Mouse (Mus musculus): Measurements from ENCODE around the gene Abca5.

Abca5 gene

GRCm38 (mm10) chr11:110297917-110298533 lies 39.5 kb downstream of the Abca5 start:
- WGBS, result 78% methylated on average over 13 of the region's 13 CpGs

GRCm38 (mm10) chr11:110290586-110290985 lies 46.9 kb downstream of the Abca5 start:
- 78% methylated on average over 2 of the region's 2 CpGs for WGBS

- WGBS, result 93% methylated on average over 3 of the region's 3 CpGs
Observed at GRCm38 (mm10) chr11:110288423-110288822, 49.1 kb downstream of the Abca5 start.

GRCm38 (mm10) chr11:110287694-110288093 lies 49.8 kb downstream of the Abca5 start:
- 43% methylated on average over 9 of the region's 9 CpGs for WGBS

DNA sequence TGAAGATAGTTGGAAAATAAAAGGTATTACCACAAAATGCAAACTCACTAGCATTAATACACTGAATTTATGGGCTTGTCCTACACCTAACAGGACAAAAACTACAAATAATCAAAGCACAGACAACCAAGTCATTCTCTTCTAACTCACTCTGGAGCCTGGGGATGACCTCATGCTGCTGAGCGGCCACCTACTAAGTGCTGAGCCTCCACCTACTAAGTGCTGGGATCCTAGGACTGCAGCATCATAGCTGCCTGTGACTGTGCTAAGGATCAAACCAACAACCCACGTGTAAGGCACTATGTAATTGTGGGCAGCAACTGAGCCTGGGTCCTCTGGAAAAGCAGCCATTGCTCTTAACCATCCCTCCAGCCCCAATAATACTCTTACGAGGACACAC lies 51.2 kb downstream of the Abca5 start:
- 92% methylated on average over 3 of the region's 3 CpGs for WGBS

- 72% methylated on average over 10 of the region's 10 CpGs for WGBS
Observed at GRCm38 (mm10) chr11:110284849-110285248, 52.7 kb downstream of the Abca5 start.

DNA sequence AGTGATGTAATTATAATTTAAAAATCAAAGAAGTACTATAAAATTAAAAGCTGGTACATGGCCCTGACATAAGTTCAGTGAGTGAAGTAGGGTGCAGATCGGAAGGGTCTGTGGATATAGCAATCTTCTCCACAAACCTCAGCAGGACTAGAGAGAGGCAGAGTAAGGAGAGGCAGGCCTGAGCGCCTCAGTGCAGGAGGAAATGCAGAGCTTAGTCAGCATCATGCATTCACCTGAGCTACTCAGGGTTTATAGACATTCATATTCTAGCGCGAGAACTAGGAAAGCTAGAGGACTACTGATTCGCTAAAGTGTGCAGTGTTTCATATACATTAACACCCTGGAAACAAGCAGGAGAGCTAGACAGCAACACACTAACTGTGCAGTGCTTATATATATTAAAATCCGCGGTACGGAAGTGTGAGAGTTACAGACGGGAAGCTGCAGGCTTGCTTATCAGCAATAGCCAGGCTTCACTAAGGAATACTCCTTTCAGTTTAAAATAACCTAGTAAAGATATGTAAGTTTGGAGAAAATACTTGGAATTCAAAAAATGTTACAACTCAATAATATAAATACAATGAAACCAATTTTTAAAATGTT lies 53.2 kb downstream of the Abca5 start:
- WGBS, result 90% methylated on average over 9 of the region's 9 CpGs

DNA sequence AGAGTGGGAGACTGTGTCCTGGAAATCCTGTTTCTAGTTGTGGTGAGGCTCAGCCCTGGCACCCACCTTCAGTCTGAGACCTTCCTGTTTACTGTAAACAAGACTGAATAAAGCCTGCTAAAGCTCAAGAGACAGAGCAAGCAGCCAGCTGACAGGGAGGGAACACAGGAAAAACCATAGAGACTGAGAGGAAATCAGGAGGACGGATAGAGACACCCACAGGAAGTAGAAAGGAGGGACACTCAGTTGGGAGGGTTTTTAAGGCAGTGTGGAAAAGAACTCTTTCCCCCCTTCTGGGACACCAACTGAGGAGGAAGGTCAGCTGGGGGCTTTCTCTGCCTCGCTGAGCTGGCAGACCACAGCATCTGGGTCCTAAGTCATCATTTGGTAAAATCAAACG lies 62.7 kb downstream of the Abca5 start:
- WGBS, result 64% methylated on average over 3 of the region's 3 CpGs

DNA sequence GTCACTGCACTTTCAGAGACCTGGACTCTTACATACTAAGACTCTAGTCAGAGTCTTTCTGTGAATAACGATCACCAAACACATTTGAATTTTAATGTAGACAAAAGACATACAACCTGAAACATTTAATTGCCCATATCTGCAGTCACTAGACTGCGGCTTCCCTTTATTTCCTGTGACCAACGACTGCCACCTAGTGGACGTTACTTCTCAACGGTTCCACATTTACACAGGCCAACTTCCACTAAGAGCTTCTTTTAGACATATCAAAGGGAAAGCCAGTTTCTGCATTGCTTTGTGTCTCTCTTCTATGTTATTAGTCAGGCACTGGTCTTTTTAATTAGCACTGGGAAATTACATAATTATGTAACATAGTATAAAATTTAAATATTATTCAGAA lies 65.8 kb downstream of the Abca5 start:
- WGBS, result 3% methylated on average over 5 of the region's 5 CpGs

DNA sequence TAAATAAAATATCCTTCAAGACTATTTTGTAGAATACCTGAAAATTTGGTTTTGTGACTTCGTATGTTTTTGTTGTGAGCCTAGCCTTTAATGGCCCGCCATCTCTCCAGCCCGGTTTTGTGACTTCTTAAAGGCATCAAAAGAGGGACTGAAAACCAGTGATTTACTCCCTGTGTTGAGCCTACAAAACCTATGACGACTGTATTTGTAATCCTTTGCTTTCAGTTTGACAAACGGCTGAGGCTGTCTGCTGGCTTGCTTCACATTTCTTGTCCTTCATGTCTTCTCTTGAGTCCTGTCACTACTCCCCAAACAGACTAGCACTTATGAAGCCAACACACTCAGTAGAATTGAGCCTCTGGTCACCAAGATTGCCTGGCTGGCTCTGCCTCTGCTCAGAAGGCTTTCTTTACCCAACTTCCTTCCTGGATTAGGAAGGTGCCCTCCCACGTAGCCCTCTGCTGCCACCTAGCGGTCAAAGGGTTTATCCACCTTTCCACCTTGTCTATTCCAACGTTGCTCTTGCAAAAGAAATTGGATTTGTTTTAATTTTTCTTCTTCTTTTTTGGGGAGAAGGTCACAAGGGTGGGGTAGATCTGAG lies 69.2 kb downstream of the Abca5 start:
- 35% methylated on average over 8 of the region's 8 CpGs for WGBS

DNA sequence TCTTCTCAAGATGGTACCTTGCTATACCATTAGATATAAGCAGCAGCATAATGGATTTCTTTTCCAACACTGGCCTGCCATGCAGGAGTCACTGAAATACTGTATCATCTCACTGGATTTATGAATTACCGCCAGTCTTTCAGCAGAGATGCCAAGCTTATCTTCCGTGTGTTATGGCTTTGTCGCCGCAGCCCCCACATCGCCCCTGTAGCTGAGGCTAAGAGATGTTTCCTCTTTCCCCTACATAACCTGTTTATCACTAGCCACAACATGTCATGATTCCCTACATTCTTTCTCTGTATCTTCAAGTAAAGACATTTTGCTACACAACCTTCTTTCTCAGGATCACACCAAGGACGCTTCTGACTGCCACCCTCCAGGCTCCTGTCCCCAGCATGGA lies 70.3 kb downstream of the Abca5 start:
- 92% methylated on average over 6 of the region's 6 CpGs for WGBS

DNA sequence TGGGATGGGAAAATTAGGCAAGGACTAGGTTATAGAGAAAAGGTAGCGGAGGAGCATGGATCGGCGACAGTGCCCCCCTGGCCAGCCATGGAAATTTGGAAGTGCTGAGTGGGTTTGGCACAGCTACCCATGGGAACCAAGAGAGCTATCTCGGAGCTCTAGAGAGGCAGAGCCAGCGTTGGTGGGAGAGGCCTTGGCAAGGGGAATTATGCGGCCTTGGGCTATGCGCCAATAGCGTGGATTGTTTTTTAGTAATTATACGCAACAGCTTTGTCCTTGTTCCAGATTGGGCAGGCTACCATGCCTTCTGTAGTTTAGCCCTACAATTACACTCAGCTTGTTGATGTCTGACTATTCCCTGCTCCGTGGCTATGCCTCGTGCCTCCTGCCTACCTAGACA lies 70.8 kb downstream of the Abca5 start:
- WGBS, result 64% methylated on average over 11 of the region's 11 CpGs

DNA sequence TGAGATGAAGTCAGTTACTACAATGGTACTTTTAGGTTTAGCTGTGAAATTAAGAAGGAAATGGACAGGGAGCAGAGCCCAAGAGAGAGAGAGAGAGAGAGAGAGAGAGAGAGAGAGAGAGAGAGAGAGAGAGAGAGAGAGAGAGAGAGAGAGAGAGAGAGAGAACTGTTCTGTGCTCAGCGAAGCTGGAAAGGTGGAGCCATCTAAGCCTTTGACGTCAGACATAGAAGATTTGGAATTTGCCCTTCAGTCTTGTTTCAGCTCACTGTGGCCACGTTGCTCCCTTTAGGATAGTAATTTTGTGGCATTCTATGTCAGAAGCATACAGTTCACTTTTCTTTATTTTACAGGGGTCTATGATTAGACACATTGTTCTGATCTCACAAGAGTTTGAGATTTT lies 75.6 kb downstream of the Abca5 start:
- 72% methylated on average over 3 of the region's 3 CpGs for WGBS

GRCm38 (mm10) chr11:110257911-110258310 lies 79.6 kb downstream of the Abca5 start:
- WGBS, result 58% methylated on average over 4 of the region's 4 CpGs

DNA sequence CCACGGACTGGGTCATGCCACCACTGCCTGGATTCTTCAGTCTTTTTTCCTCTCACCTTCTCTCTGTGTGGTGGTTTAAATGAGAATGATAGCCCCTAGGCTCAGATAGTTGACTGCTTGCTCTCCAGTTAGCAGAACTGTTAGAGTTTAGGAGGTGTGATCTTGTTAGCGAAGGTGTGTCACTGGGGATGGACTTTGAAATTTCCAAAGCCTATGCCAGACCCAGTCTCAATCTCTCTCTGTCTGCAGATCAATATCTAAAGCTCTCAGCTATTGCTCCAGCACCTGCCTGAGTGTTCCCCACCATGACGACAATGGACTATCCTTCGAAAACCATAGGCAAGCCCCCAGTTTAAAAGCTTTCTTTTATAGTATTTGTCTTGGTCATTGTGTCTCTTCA lies 80.5 kb downstream of the Abca5 start:
- 95% methylated on average over 4 of the region's 4 CpGs for WGBS

GRCm38 (mm10) chr11:110252256-110252655 lies 85.3 kb downstream of the Abca5 start:
- WGBS, result 89% methylated on average over 3 of the region's 3 CpGs

GRCm38 (mm10) chr11:110251534-110251933 lies 86.0 kb downstream of the Abca5 start, which contains the start of gene Abca6:
TSS of gene Abca6 (minus strand) at chr11:110251776.
- WGBS, result 3% methylated on average over 8 of the region's 8 CpGs

GRCm38 (mm10) chr11:110244730-110245129 lies 92.8 kb downstream of the Abca5 start:
- 84% methylated on average over 10 of the region's 10 CpGs for whole genome bisulfite sequencing

- 95% methylated on average over 2 of the region's 2 CpGs for WGBS
Observed at GRCm38 (mm10) chr11:110237466-110237865, 100.0 kb downstream of the Abca5 start.
